Mouse (Mus musculus) midbrain, embryonic 14.5 days (tissue): ENCODE results near the gene Wbp2. TPM values are rescaled to one million over a fixed set of nuclear protein-coding genes. Genes with fewer than 3 reads are reported as not detected.

Experiments used
- ATAC-seq: fragments of 200-750 bp; cut with Nextera tagmentation; 2 replicates; pipeline ENCODE4 v1.8.0; 2017; ENCODE audit warnings: moderate number of reproducible peaks, moderate library complexity; ENCODE audit not compliant: low FRiP score, low TSS enrichment
- DNase-seq: peaks from one replicate; pipeline ENCODE4 v3.0.0-alpha.2; 2015
- H3K27ac ChIP-seq: fragments of 300-500 bp; sonication (generic); replicated peaks from 2 replicates; pipeline ENCODE4 v1.5.1; 2014; ENCODE audit warnings: mild to moderate bottlenecking, low read depth, low read length, moderate library complexity
- H3K27me3 ChIP-seq: fragments of 300-500 bp; sonication (generic); 2 replicates; pipeline ENCODE4 v1.6.1; 2014; ENCODE audit warnings: low read length, control low read depth, mixed read lengths; ENCODE audit not compliant: control insufficient read depth, insufficient read depth
- H3K36me3 ChIP-seq: fragments of 300-500 bp; sonication (generic); 2 replicates; pipeline ENCODE4 v1.6.1; 2014; ENCODE audit warnings: low read length, control low read depth; ENCODE audit not compliant: control insufficient read depth, insufficient read depth
- H3K4me1 ChIP-seq: fragments of 300-500 bp; sonication (generic); 2 replicates; pipeline ENCODE4 v1.6.1; 2014; ENCODE audit warnings: mild to moderate bottlenecking, antibody characterized with exemption, low read length, control low read depth; ENCODE audit not compliant: control insufficient read depth, insufficient read depth
- H3K4me2 ChIP-seq: fragments of 300-500 bp; sonication (generic); 2 replicates; pipeline ENCODE4 v1.6.1; 2014; ENCODE audit warnings: mild to moderate bottlenecking, low read length, moderate library complexity
- H3K4me3 ChIP-seq: fragments of 300-500 bp; sonication (generic); replicated peaks from 2 replicates; pipeline ENCODE4 v1.5.1; 2014; ENCODE audit warnings: low read depth, low read length
- H3K9ac ChIP-seq: fragments of 300-500 bp; sonication (generic); replicated peaks from 2 replicates; pipeline ENCODE4 v1.6.1; 2014; ENCODE audit warnings: mild to moderate bottlenecking, low read length, moderate library complexity
- H3K9me3 ChIP-seq: fragments of 300-500 bp; sonication (generic); 2 replicates; pipeline ENCODE4 v1.6.1; 2016; ENCODE audit warnings: low read length, control low read depth, mixed read lengths; ENCODE audit not compliant: control insufficient read depth
- WGBS: fragments of 180-500 bp; shearing (Covaris S2); extraction: QIAGEN DNeasy Blood & Tissue Kit; methylation state at CpG from one replicate; pipeline ENCODE4 v1.1.7; 2014; 5-methylcytosine and 5-hydroxymethylcytosine counted together
- polyA plus RNA-seq: library from polyadenylated mRNA; unstranded; fragments of >200 nt; fragmentation: Nextera tagmentation; extraction: Ambion mirVana; gene quantifications from 2 replicates; pipeline ENCODE4 v1.2.1, GENCODE M21; 2014

Wbp2 gene
- polyA plus RNA-seq, 1 experiment from 2014 or later, result 160 TPM

GRCm38 (mm10) chr11:116064187-116064867 lies 22.5 kb downstream of the Wbp2 start:
- 64% methylated on average over 23 of the region's 23 CpGs for WGBS
- Histone ChIP-seq H3K9me3 (no peaks in the 10 kb centered on the region), H3K9ac (no peak overlapping the region), H3K4me3 (no peak overlapping the region), H3K4me2 (no peak overlapping the region), H3K4me1 (no peaks in the 10 kb centered on the region), H3K36me3 (peaks cover 25% of the 10 kb centered on the region), H3K27ac (no peak overlapping the region), H3K27me3 (no peaks in the 10 kb centered on the region)
- ATAC-seq, result no peak
- no peak for DNase-seq

- Histone ChIP-seq H3K4me3 (no peak overlapping the region), H3K4me2 (no peak overlapping the region), H3K9ac (no peak overlapping the region), H3K9me3 (no peaks in the 10 kb centered on the region), H3K36me3 (peaks cover 33% of the 10 kb centered on the region), H3K27me3 (no peaks in the 10 kb centered on the region), H3K4me1 (no peaks in the 10 kb centered on the region), H3K27ac (no peak overlapping the region)
- ATAC-seq (no peak), DNase-seq (no peak)
- WGBS, result 67% methylated on average over 13 of the region's 13 CpGs
Observed at GRCm38 (mm10) chr11:116063562-116063961, 23.2 kb downstream of the Wbp2 start.

- 48% methylated on average over 8 of the region's 8 CpGs for WGBS
- H3K4me1 ChIP-seq, result no peaks in the 10 kb centered on the region
- no peaks in the 10 kb centered on the region for H3K27me3 ChIP-seq
- no peak overlapping the region for H3K9ac ChIP-seq
- no peak overlapping the region for H3K4me2 ChIP-seq
- H3K4me3 ChIP-seq, result no peak overlapping the region
- peaks cover 43% of the 10 kb centered on the region for H3K36me3 ChIP-seq
- no peak overlapping the region for H3K27ac ChIP-seq
- ATAC-seq (no peak), DNase-seq (peak; percentile 4)
- H3K9me3 ChIP-seq, result no peaks in the 10 kb centered on the region
Observed at GRCm38 (mm10) chr11:116062521-116062920, 24.3 kb downstream of the Wbp2 start.

- 92% methylated on average over 13 of the region's 13 CpGs for WGBS
- H3K9me3 ChIP-seq, result no peaks in the 10 kb centered on the region
- DNase-seq, result no peak
- H3K4me1 ChIP-seq, result no peaks in the 10 kb centered on the region
- H3K27ac ChIP-seq, result no peak overlapping the region
- H3K4me3 ChIP-seq, result no peak overlapping the region
- H3K4me2 ChIP-seq, result no peak overlapping the region
- H3K9ac ChIP-seq, result no peak overlapping the region
- ATAC-seq, result no peak
- H3K36me3 ChIP-seq, result peaks cover 50% of the 10 kb centered on the region
- no peaks in the 10 kb centered on the region for H3K27me3 ChIP-seq
Observed at GRCm38 (mm10) chr11:116061641-116062415, 25.0 kb downstream of the Wbp2 start.

DNA sequence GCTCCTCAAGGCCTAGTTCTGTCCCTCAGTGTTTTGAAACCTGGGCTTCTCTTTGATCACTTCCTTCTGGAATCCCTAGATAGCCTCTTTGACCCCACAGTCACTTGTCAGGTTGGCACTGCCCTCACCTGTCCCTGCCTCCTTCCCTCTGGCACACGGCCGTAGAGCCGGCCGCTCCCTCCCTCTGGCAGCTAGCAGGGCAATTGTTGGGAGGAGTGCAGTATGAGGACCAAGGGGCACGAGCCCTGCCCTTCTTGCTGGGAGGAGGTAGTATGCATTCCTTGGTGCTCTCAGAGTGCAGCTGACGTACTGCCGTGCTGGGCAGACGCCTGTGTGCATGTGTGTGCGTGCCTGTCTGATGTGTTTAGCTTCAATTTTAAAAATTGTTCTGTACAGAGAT lies 26.2 kb downstream of the Wbp2 start:
- DNase-seq (no peak), ATAC-seq (no peak)
- Histone ChIP-seq H3K27ac (no peak overlapping the region), H3K9me3 (no peaks in the 10 kb centered on the region), H3K4me3 (no peak overlapping the region), H3K4me2 (no peak overlapping the region), H3K4me1 (no peaks in the 10 kb centered on the region), H3K9ac (no peak overlapping the region), H3K36me3 (peaks cover 61% of the 10 kb centered on the region), H3K27me3 (no peaks in the 10 kb centered on the region)
- WGBS, result 91% methylated on average over 9 of the region's 9 CpGs

DNA sequence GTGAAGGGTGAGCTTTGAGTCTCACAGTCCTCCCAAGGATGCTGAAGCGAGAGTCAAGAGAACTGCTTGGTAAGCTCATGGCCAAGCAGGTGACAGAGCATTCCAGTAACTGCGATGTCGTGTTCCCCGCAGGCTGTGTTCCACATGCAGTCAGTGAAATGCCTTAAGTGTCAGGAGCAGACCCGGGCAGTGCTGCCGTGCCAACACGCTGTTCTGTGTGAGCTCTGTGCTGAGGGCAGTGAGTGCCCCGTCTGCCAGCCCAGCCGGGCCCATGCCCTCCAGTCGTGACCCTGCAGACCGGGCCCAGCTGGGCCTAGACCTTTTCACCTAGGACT lies 27.1 kb downstream of the Wbp2 start:
- Histone ChIP-seq H3K4me1 (no peaks in the 10 kb centered on the region), H3K27ac (no peak overlapping the region), H3K4me2 (no peak overlapping the region), H3K9ac (no peak overlapping the region), H3K9me3 (no peaks in the 10 kb centered on the region), H3K27me3 (no peaks in the 10 kb centered on the region), H3K4me3 (no peak overlapping the region), H3K36me3 (peaks cover 70% of the 10 kb centered on the region)
- 96% methylated on average over 11 of the region's 11 CpGs for WGBS
- ATAC-seq, result no peak
- no peak for DNase-seq

DNA sequence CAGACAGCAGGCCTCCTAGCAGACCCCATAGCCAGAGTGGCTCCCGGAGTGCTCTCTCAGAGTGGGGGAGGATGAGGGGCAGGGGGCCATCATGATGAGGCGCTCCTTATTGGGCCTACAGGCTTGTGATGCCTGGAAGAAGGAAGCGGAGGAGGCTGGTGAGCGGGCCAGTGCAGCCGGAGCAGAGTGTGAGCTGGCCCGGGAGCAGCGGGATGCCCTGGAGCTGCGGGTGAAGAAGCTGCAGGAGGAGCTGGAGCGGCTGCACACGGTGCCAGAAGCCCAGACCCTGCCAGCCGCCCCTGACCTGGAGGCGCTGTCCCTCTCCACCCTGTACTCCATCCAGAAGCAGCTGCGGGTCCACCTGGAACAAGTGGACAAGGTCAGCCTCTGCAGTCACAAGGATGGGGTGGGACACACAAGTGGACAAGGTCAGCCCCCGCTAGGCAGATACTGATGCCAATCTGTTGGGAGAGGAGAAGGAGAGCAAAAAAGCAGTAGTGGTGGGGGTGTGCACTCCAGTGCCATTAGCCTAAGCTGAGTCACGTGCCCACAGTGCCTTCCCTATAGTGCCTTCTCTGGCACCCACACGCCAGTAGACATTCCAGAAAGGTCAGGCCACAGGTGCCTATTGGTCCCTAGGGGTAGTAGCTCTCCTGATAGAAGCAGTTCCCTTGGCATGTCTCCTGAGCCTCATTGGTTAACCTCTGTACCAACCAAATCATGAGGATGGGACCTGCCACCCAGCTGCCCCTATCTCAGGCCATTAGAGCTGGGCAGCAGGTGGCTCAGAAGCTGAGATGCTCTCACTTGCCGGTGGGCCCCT lies 27.7 kb downstream of the Wbp2 start:
- Histone ChIP-seq H3K4me3 (no peak overlapping the region), H3K9me3 (no peaks in the 10 kb centered on the region), H3K9ac (no peak overlapping the region), H3K36me3 (peaks cover 76% of the 10 kb centered on the region), H3K4me2 (no peak overlapping the region), H3K27me3 (no peaks in the 10 kb centered on the region), H3K4me1 (no peaks in the 10 kb centered on the region), H3K27ac (no peak overlapping the region)
- ATAC-seq (no peak), DNase-seq (no peak)
- WGBS, result 93% methylated on average over 17 of the region's 17 CpGs

GRCm38 (mm10) chr11:116058022-116058614 lies 28.7 kb downstream of the Wbp2 start:
- Histone ChIP-seq H3K9me3 (no peaks in the 10 kb centered on the region), H3K27me3 (no peaks in the 10 kb centered on the region), H3K4me3 (no peak overlapping the region), H3K4me2 (no peak overlapping the region), H3K4me1 (no peaks in the 10 kb centered on the region), H3K27ac (no peak overlapping the region), H3K9ac (no peak overlapping the region), H3K36me3 (peaks cover 85% of the 10 kb centered on the region)
- WGBS, result 82% methylated on average over 12 of the region's 12 CpGs
- DNase-seq, result no peak
- no peak for ATAC-seq
